Mouse (Mus musculus) MEL (cell line): ENCODE data around the gene Rps27rt. TPM values are rescaled to one million over a fixed set of nuclear protein-coding genes. Genes with fewer than 3 reads are reported as not detected.

ENCODE experiments used
- DNase-seq: peaks from one replicate; pipeline ENCODE4 v3.0.0; 2011; ENCODE audit warnings: low read depth, low spot score
- H3K27ac ChIP-seq: 2 replicates; pipeline ENCODE4 v1.5.1; 2012; ENCODE audit warnings: low read depth, mild to moderate bottlenecking, control low read depth, low read length, moderate library complexity; ENCODE audit not compliant: control insufficient read depth
- H3K27me3 ChIP-seq, 2 experiments: fragments of 150-350 bp in 1 of 2; sonication (generic) in 1 of 2; 2 replicates each; pipeline ENCODE4 v1.6.1; 2012; ENCODE audit warnings: low read length in 2 of 2, mild to moderate bottlenecking in 2 of 2, improper control_type of control experiment in 1 of 2, moderate library complexity in 1 of 2; ENCODE audit not compliant: insufficient read depth in 2 of 2, control insufficient read depth in 1 of 2
- H3K36me3 ChIP-seq, 2 experiments: 2 replicates each; pipeline ENCODE4 v1.6.1; 2012 to 2014; ENCODE audit warnings: low read length in 2 of 2, improper control_type of control experiment in 1 of 2, inconsistent platforms in 1 of 2, mild to moderate bottlenecking in 1 of 2; ENCODE audit not compliant: insufficient read depth in 2 of 2, control insufficient read depth in 1 of 2
- H3K4me1 ChIP-seq, 2 experiments: fragments of 150-350 bp in 1 of 2; sonication (generic) in 1 of 2; 2 replicates each; pipeline ENCODE4 v1.6.1; 2012; ENCODE audit warnings: low read length in 2 of 2, improper control_type of control experiment in 1 of 2, mild to moderate bottlenecking in 1 of 2; ENCODE audit not compliant: insufficient read depth in 2 of 2, control insufficient read depth in 1 of 2
- H3K4me3 ChIP-seq, 2 experiments: fragments of 150-350 bp in 1 of 2; sonication (generic) in 1 of 2; 2 replicates each; pipeline ENCODE4 v1.5.1; 2012; ENCODE audit warnings: low read depth in 2 of 2, low read length in 2 of 2, mild to moderate bottlenecking in 2 of 2, moderate library complexity in 2 of 2, control low read depth in 1 of 2, improper control_type of control experiment in 1 of 2; ENCODE audit not compliant: control insufficient read depth in 1 of 2, insufficient read depth in 1 of 2
- H3K79me2 ChIP-seq: 2 replicates; pipeline ENCODE4 v1.6.1; 2012; ENCODE audit warnings: mild to moderate bottlenecking, low read length, moderate library complexity; ENCODE audit not compliant: control insufficient read depth, poor library complexity, insufficient read depth
- H3K9ac ChIP-seq: 2 replicates; pipeline ENCODE4 v1.6.1; 2012; ENCODE audit warnings: low read depth, mild to moderate bottlenecking, control low read depth, low read length, moderate library complexity; ENCODE audit not compliant: control insufficient read depth, poor library complexity, severe bottlenecking
- H3K9me3 ChIP-seq: fragments of 150-350 bp; sonication (generic); replicated peaks from 2 replicates; pipeline ENCODE4 v1.6.1; 2012; ENCODE audit warnings: mild to moderate bottlenecking, low read length, improper control_type of control experiment, moderate library complexity; ENCODE audit not compliant: insufficient read depth
- BHLHE40 ChIP-seq: IDR thresholded peaks from 2 replicates; pipeline ENCODE4 v1.6.1; 2012; ENCODE audit warnings: low read depth, mild to moderate bottlenecking, inconsistent platforms, low read length, improper control_type of control experiment, borderline replicate concordance
- CHD1 ChIP-seq: IDR thresholded peaks from 2 replicates; pipeline ENCODE4 v1.6.1; 2012; ENCODE audit warnings: low read depth, mild to moderate bottlenecking, inconsistent platforms, low read length, improper control_type of control experiment
- ELF1 ChIP-seq: IDR thresholded peaks from 2 replicates; pipeline ENCODE4 v1.6.1; 2014; ENCODE audit warnings: low read depth, mild to moderate bottlenecking, inconsistent platforms, low read length, improper control_type of control experiment, moderate library complexity
- EP300 ChIP-seq, 2 experiments: IDR thresholded peaks; 2 replicates each; pipeline ENCODE4 v1.6.1; 2011; ENCODE audit warnings: improper control_type of control experiment in 2 of 2, low read length in 2 of 2, low read depth in 1 of 2, mild to moderate bottlenecking in 1 of 2
- GABPA ChIP-seq: IDR thresholded peaks from 2 replicates; pipeline ENCODE4 v1.6.1; 2012; ENCODE audit warnings: low read depth, mild to moderate bottlenecking, inconsistent platforms, low read length, improper control_type of control experiment, moderate library complexity
- HCFC1 ChIP-seq: IDR thresholded peaks from 2 replicates; pipeline ENCODE4 v1.6.1; 2012; ENCODE audit warnings: low read depth, mild to moderate bottlenecking, inconsistent platforms, low read length, improper control_type of control experiment, moderate library complexity
- KAT2A ChIP-seq: conservative IDR thresholded peaks from 2 replicates; pipeline ENCODE4 v1.6.1; 2012; ENCODE audit warnings: low read depth, low read length, improper control_type of control experiment, inconsistent platforms
- MAFK ChIP-seq: IDR thresholded peaks from 2 replicates; pipeline ENCODE4 v1.6.1; 2011; ENCODE audit warnings: low read depth, mild to moderate bottlenecking, low read length, improper control_type of control experiment, borderline replicate concordance
- MYB ChIP-seq: IDR thresholded peaks from 2 replicates; pipeline ENCODE4 v1.6.1; 2011; ENCODE audit warnings: mild to moderate bottlenecking, low read depth, low read length, improper control_type of control experiment
- NRF1 ChIP-seq: IDR thresholded peaks from 2 replicates; pipeline ENCODE4 v1.6.1; 2014; ENCODE audit warnings: low read depth, mild to moderate bottlenecking, inconsistent platforms, low read length, improper control_type of control experiment, moderate library complexity; ENCODE audit not compliant: poor library complexity, insufficient read depth, severe bottlenecking
- RAD21 ChIP-seq: IDR thresholded peaks from 2 replicates; pipeline ENCODE4 v1.6.1; 2011; ENCODE audit warnings: mild to moderate bottlenecking, low read depth, low read length, improper control_type of control experiment
- RCOR1 ChIP-seq: IDR thresholded peaks from 2 replicates; pipeline ENCODE4 v1.6.1; 2012; ENCODE audit warnings: low read depth, mild to moderate bottlenecking, inconsistent platforms, low read length, improper control_type of control experiment
- SIN3A ChIP-seq: IDR thresholded peaks from 2 replicates; pipeline ENCODE4 v1.6.1; 2012; ENCODE audit warnings: low read length, improper control_type of control experiment, inconsistent platforms
- TAL1 ChIP-seq: IDR thresholded peaks from 2 replicates; pipeline ENCODE4 v1.6.1; 2012; ENCODE audit warnings: mild to moderate bottlenecking, inconsistent platforms, low read length, moderate library complexity, mixed read lengths
- UBTF ChIP-seq: IDR thresholded peaks from 2 replicates; pipeline ENCODE4 v1.6.1; 2012; ENCODE audit warnings: low read depth, mild to moderate bottlenecking, inconsistent platforms, low read length, improper control_type of control experiment, moderate library complexity, borderline replicate concordance; ENCODE audit not compliant: insufficient read depth
- USF1 ChIP-seq: IDR thresholded peaks from 2 replicates; pipeline ENCODE4 v1.6.1; 2014; ENCODE audit warnings: low read depth, mild to moderate bottlenecking, inconsistent platforms, low read length, improper control_type of control experiment, moderate library complexity
- USF2 ChIP-seq, 2 experiments: IDR thresholded peaks; 2 replicates each; pipeline ENCODE4 v1.6.1; 2011 to 2012; ENCODE audit warnings: improper control_type of control experiment in 2 of 2, low read length in 2 of 2, borderline replicate concordance in 1 of 2, inconsistent platforms in 1 of 2, low read depth in 1 of 2, mild to moderate bottlenecking in 1 of 2; ENCODE audit not compliant: insufficient read depth in 1 of 2
- ZC3H11A ChIP-seq: IDR thresholded peaks from 2 replicates; pipeline ENCODE4 v1.6.1; 2012; ENCODE audit warnings: low read depth, mild to moderate bottlenecking, inconsistent platforms, low read length, improper control_type of control experiment
- ZKSCAN1 ChIP-seq: IDR thresholded peaks from 2 replicates; pipeline ENCODE4 v1.6.1; 2012; ENCODE audit warnings: low read depth, mild to moderate bottlenecking, inconsistent platforms, low read length, improper control_type of control experiment, moderate library complexity
- ZMIZ1 ChIP-seq: IDR thresholded peaks from 2 replicates; pipeline ENCODE4 v1.6.1; 2012; ENCODE audit warnings: low read depth, mild to moderate bottlenecking, inconsistent platforms, low read length, improper control_type of control experiment, moderate library complexity
- polyA plus RNA-seq, 2 experiments: library from polyadenylated mRNA; stranded (reverse) in 1 of 2; unstranded in 1 of 2; fragments of >175 nt in 1 of 2; fragments of >200 nt in 1 of 2; gene quantifications; 2 replicates each; pipeline versions ENCODE4 v1.2.1 to v1.2.4; 2012; ENCODE audit warnings: low replicate concordance in 2 of 2, low read depth in 1 of 2; ENCODE audit not compliant: insufficient read length in 2 of 2, insufficient read depth in 1 of 2, missing spikeins in 1 of 2
- total RNA-seq: library from RNA; depleted of rRNA; stranded (reverse); fragments of 300-350 nt; gene quantifications from 2 replicates; pipeline ENCODE4 v1.2.3, GENCODE M21; 2012

The Rps27rt gene
- total and polyA plus RNA-seq, 3 experiments = 61.8 to 338 TPM; not detected in 1

DNA sequence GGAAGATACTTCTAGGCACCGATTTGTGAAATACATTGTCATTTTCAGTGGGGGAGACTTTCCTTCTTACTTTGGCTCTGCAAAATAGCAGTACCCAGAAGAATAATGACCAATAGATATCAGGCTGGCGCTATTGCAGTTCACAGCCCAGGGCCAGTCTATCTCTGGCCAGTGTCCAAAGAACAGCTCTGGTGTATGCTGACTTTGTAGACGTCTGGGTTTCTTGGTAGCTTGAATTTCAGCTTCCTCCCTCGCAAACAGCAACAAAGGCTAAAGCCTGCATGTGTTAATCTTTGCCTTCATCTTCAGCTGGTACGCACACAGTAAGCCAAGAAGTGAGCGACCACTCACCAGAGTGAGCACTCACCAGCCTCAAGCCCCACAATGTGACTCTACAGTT, 25.2 kb upstream of the Rps27rt start:
- Histone ChIP-seq H3K27ac (no peak overlapping the region), H3K9ac (no peak overlapping the region), H3K36me3 (no peaks in the 10 kb centered on the region), H3K4me3 (no peak overlapping the region), H3K9me3 (no peaks in the 10 kb centered on the region), H3K27me3 (no peaks in the 10 kb centered on the region), H3K4me1 (no peaks in the 10 kb centered on the region), H3K79me2 (no peaks in the 10 kb centered on the region)
- no peak for DNase-seq
- TF ChIP-seq HCFC1 (no peak), MYB (no peak), EP300 (IDR thresholded peaks at IDR 0.05; ENCODE audit: low read depth in 1 of 2, low read length in 2 of 2) (no peak), ELF1 (no peak)

DNA sequence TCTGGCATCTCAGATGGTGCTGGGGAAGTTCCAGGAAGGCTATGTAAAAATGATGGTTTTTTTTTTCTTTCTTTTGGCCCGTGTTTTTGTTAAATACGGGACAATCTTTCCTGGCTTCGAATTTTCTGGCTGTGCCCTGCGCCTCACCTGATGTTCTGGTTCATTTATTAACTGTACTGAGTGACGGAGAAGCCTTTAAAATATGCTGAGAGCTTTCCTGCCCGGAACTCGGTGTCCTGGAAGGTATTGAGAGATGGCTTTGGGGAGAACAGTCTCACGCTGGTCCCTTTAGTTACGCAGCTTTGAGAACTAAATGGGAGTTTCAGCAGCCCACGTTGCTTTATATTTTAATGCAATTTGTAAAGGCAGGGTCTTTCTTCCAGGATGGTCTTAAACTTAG, 22.9 kb upstream of the Rps27rt start:
- no peak for DNase-seq
- no peaks in the 10 kb centered on the region for H3K27me3 ChIP-seq
- H3K9me3 ChIP-seq = no peaks in the 10 kb centered on the region
- H3K36me3 ChIP-seq = no peaks in the 10 kb centered on the region
- no peaks in the 10 kb centered on the region for H3K4me1 ChIP-seq
- no peak overlapping the region for H3K27ac ChIP-seq
- H3K79me2 ChIP-seq = no peaks in the 10 kb centered on the region
- no peak for TF ChIP-seq HCFC1
- TF ChIP-seq ZKSCAN1 = no peak
- TF ChIP-seq CHD1 = no peak
- TF ChIP-seq GABPA = no peak
- no peak for TF ChIP-seq USF2 (IDR thresholded peaks at IDR 0.05; ENCODE audit: borderline replicate concordance in 1 of 2, insufficient read depth in 1 of 2, low read depth in 1 of 2, low read length in 2 of 2)
- TF ChIP-seq RAD21 = no peak
- no peak for TF ChIP-seq EP300 (IDR thresholded peaks at IDR 0.05; ENCODE audit: low read depth in 1 of 2, low read length in 2 of 2)
- no peak for TF ChIP-seq ZMIZ1
- TF ChIP-seq ZC3H11A = no peak
- no peak for TF ChIP-seq RCOR1
- no peak for TF ChIP-seq KAT2A
- no peak for TF ChIP-seq USF1
- no peak for TF ChIP-seq TAL1
- no peak for TF ChIP-seq SIN3A
- no peak for TF ChIP-seq UBTF
- TF ChIP-seq BHLHE40 = no peak
- TF ChIP-seq MAFK = no peak
- TF ChIP-seq NRF1 = no peak
- no peak overlapping the region for H3K4me3 ChIP-seq
- no peak overlapping the region for H3K9ac ChIP-seq
